ENCODE assay signal across 14 mouse cellular contexts in the genomic region with DNA sequence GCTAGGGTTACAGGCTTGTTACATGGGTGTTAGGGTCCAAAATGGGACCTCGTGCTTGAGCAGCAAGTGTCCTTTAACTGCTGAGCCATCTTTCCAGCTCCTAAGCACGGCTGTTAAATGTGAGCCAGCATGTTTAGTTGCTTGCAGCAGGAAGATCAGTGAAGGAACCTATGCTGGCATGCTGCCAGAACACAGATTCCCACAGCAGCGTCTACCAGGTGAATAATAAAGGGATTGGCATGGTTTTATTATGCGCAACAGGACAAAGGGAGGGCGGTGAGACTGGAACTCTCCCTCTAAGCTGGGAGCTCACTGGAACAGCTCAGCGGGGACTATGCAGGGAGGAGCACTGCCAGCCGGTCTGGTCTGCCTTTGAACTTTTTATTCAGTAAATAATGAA. TPM values are rescaled to one million over a fixed set of nuclear protein-coding genes. Genes with fewer than 3 reads are reported as not detected.
DNase-seq lines count a peak whose midpoint lies in the region; ATAC-seq and TF ChIP-seq lines count a peak whose summit lies in the region.
"Had no signal": no experiment of that assay in that cellular context is flagged by ENCODE, and none has a peak within 500 bp of the region (broad histone marks: within the 10 kb centered on the region; RNA-seq: fewer than 3 reads in every experiment).

No protein-coding gene starts in this region.

- no peaks in the 10 kb centered on the region for H3K27me3 ChIP-seq in kidney, adult 2 months (replicated peaks; ENCODE audit: control insufficient read depth, insufficient read depth, low read length)
- no peaks in the 10 kb centered on the region for H3K27me3 ChIP-seq in embryonic facial prominence, embryonic 14.5 days (replicated peaks; ENCODE audit: control insufficient read depth, insufficient read depth, low read length)
- no peaks in the 10 kb centered on the region for H3K27me3 ChIP-seq in hindbrain, embryonic 15.5 days
- no peaks in the 10 kb centered on the region for H3K27me3 ChIP-seq in midbrain, embryonic 16.5 days (ENCODE audit: control insufficient read depth, insufficient read depth, low read depth, low read length)
- H3K27me3 ChIP-seq: embryonic facial prominence, embryonic 12.5 days; heart, embryonic 15.5 days had no signal

- TF ChIP-seq POLR2A in kidney, adult 2 months (IDR thresholded peaks at IDR 0.05; ENCODE audit: low read depth, low read length) = no peak

- WGBS in kidney, adult 2 months = 26% methylated on average over 7 of the region's 7 CpGs
- WGBS in embryonic facial prominence, embryonic 14.5 days = 20% methylated on average over 7 of the region's 7 CpGs
- 19% methylated on average over 7 of the region's 7 CpGs for WGBS in hindbrain, embryonic 15.5 days
- WGBS in midbrain, embryonic 16.5 days = 7% methylated on average over 7 of the region's 7 CpGs

- no peak overlapping the region for H3K4me2 ChIP-seq in embryonic facial prominence, embryonic 14.5 days (ENCODE audit: low read depth, low read length)
- H3K4me2 ChIP-seq in hindbrain, embryonic 15.5 days = peak overlapping the region; percentile 18; the same call in 1 of the 2 replicates
- H3K4me2 ChIP-seq in midbrain, embryonic 16.5 days (ENCODE audit: low read length) = peak overlapping the region; percentile 20; the same call in 1 of the 2 replicates
- H3K4me2 ChIP-seq: embryonic facial prominence, embryonic 12.5 days; heart, embryonic 15.5 days; liver, embryonic 11.5 days had no signal

- no peak overlapping the region for H3K9ac ChIP-seq in embryonic facial prominence, embryonic 14.5 days (ENCODE audit: low read depth, low read length)
- H3K9ac ChIP-seq in hindbrain, embryonic 15.5 days = 0 out of 2 replicates have a peak overlapping the region, but pooled peaks have one; percentile 17
- peak overlapping the region; percentile 26; the same call in 1 of the 2 replicates for H3K9ac ChIP-seq in midbrain, embryonic 16.5 days (ENCODE audit: low read depth, low read length)
- H3K9ac ChIP-seq: embryonic facial prominence, embryonic 12.5 days; heart, embryonic 15.5 days had no signal

- peak; percentile 92 for ATAC-seq in embryonic facial prominence, embryonic 14.5 days (ENCODE audit: low read depth)
- ATAC-seq in hindbrain, embryonic 15.5 days (ENCODE audit: low FRiP score, low read depth) = peak; percentile 51; the same call in 1 of the 2 replicates
- ATAC-seq in midbrain, embryonic 16.5 days = peak; percentile 61; the same call in 1 of the 2 replicates
- ATAC-seq in megakaryocyte-erythroid progenitor cell, adult 5-6 weeks (replicated peaks; ENCODE audit: low FRiP score, low TSS enrichment, poor library complexity, severe bottlenecking) = no peak
- ATAC-seq: activated CD4-positive, CD25-positive, alpha-beta regulatory T cell, adult 4 months had no signal

- no peaks in the 10 kb centered on the region for H3K4me1 ChIP-seq in kidney, adult 2 months (ENCODE audit: control insufficient read depth, insufficient read depth, low read length)
- 0 out of 2 replicates have a peak, but pooled peaks cover 2% of the 10 kb centered on the region for H3K4me1 ChIP-seq in embryonic facial prominence, embryonic 14.5 days (ENCODE audit: control insufficient read depth, insufficient read depth, low read length)
- H3K4me1 ChIP-seq in hindbrain, embryonic 15.5 days (replicated peaks) = peaks cover 11% of the 10 kb centered on the region
- H3K4me1 ChIP-seq in midbrain, embryonic 16.5 days (ENCODE audit: control insufficient read depth, insufficient read depth, low read length) = peaks cover 10% of the 10 kb centered on the region
- H3K4me1 ChIP-seq: heart, embryonic 15.5 days had no signal

- TF ChIP-seq CTCF in kidney, adult 2 months (conservative IDR thresholded peaks at IDR 0.05; ENCODE audit: insufficient read depth, insufficient read length, low read depth, low read length) = no peak

- DNase-seq in kidney, postnatal 10 days = peak; percentile 28
- no peak for DNase-seq in kidney, adult 2 months
- peak; percentile 77 for DNase-seq in embryonic facial prominence, embryonic 14.5 days (ENCODE audit: low spot score)
- DNase-seq in heart, adult 18-20 months = no peak
- DNase-seq: lung, postnatal 14 days; right cerebral cortex, postnatal 25 days had no signal

- H3K27ac ChIP-seq in kidney, adult 2 months (ENCODE audit: insufficient read depth, low read depth, low read length) = no peak overlapping the region
- H3K27ac ChIP-seq in embryonic facial prominence, embryonic 14.5 days (replicated peaks; ENCODE audit: low read depth, low read length) = no peak overlapping the region
- H3K27ac ChIP-seq in hindbrain, embryonic 15.5 days (replicated peaks) = 0 out of 2 replicates have a peak overlapping the region, but pooled peaks have one; percentile 14
- peak overlapping the region; percentile 41; the same call in 1 of the 2 replicates for H3K27ac ChIP-seq in midbrain, embryonic 16.5 days (ENCODE audit: low read length)
- H3K27ac ChIP-seq: embryonic facial prominence, embryonic 12.5 days; heart, embryonic 15.5 days; kidney, postnatal 0 days had no signal

- H3K36me3 ChIP-seq in kidney, adult 2 months (ENCODE audit: control insufficient read depth, insufficient read depth, low read length) = no peaks in the 10 kb centered on the region
- no peaks in the 10 kb centered on the region for H3K36me3 ChIP-seq in embryonic facial prominence, embryonic 14.5 days (ENCODE audit: control insufficient read depth, insufficient read depth, low read length)
- H3K36me3 ChIP-seq in hindbrain, embryonic 15.5 days = no peaks in the 10 kb centered on the region
- no peaks in the 10 kb centered on the region for H3K36me3 ChIP-seq in midbrain, embryonic 16.5 days (ENCODE audit: control insufficient read depth, insufficient read depth, low read length)
- H3K36me3 ChIP-seq: embryonic facial prominence, embryonic 12.5 days; heart, embryonic 15.5 days had no signal

- H3K9me3 ChIP-seq in embryonic facial prominence, embryonic 14.5 days (ENCODE audit: control insufficient read depth, low read length) = no peaks in the 10 kb centered on the region
- H3K9me3 ChIP-seq in hindbrain, embryonic 15.5 days = no peaks in the 10 kb centered on the region
- no peaks in the 10 kb centered on the region for H3K9me3 ChIP-seq in midbrain, embryonic 16.5 days (replicated peaks; ENCODE audit: control insufficient read depth, low read length, poor library complexity, severe bottlenecking)
- H3K9me3 ChIP-seq: embryonic facial prominence, embryonic 12.5 days; heart, embryonic 15.5 days had no signal

- no peak overlapping the region for H3K4me3 ChIP-seq in kidney, adult 2 months (ENCODE audit: insufficient read depth, low read depth, low read length)
- no peak overlapping the region for H3K4me3 ChIP-seq in embryonic facial prominence, embryonic 14.5 days (ENCODE audit: low read depth, low read length)
- H3K4me3 ChIP-seq in hindbrain, embryonic 15.5 days = no peak overlapping the region
- H3K4me3 ChIP-seq in midbrain, embryonic 16.5 days (ENCODE audit: low read depth, low read length) = no peak overlapping the region
- H3K4me3 ChIP-seq: embryonic facial prominence, embryonic 12.5 days; heart, embryonic 15.5 days had no signal

RNA-seq across cellular contexts. Expression of gene Srgap3, which starts 35.2 kb away (rescaled TPM):
- 5.5 and 5.8 TPM in 2 replicates for polyA plus RNA-seq in kidney, adult 2 months (2012; rRNA removed)
- 8.4 and 8.9 TPM in 2 replicates for polyA plus RNA-seq in embryonic facial prominence, embryonic 14.5 days (2014; fragmentation: Nextera tagmentation; extraction: Ambion mirVana)
- polyA plus RNA-seq in hindbrain, embryonic 15.5 days (2015; fragmentation: Nextera tagmentation; extraction: Ambion mirVana) = 30.5 and 36.8 TPM in 2 replicates
- 37.4 and 38.6 TPM in 2 replicates for polyA plus RNA-seq in midbrain, embryonic 16.5 days (2015; fragmentation: Nextera tagmentation; extraction: Ambion mirVana)
- total RNA-seq in megakaryocyte-erythroid progenitor cell, adult 5-6 weeks (2014; fragmentation: Nextera tagmentation) = 2.3 and 2.8 TPM in 2 replicates
- 0.75 and 2.4 TPM in 2 replicates for total RNA-seq in megakaryocyte-erythroid progenitor cell, adult 5-6 weeks (2017)
- 1 to 10 TPM in 1 of 2 experiments, under 1 TPM in 1; 0.69 to 1.1 TPM for total RNA-seq in heart, adult 18-20 months (2021)

Comparison
In these comparisons a context has a peak if more than half of its experiments do, and no peak if none do; other contexts are left out.
1. DNase-seq: peak in kidney, postnatal 10 days (single experiment) and embryonic facial prominence, embryonic 14.5 days (single experiment); none in kidney, adult 2 months (single experiment) and heart, adult 18-20 months (0 of 2).
2. H3K27ac ChIP-seq: peak in hindbrain, embryonic 15.5 days (single experiment) and midbrain, embryonic 16.5 days (single experiment); none in kidney, adult 2 months (single experiment) and embryonic facial prominence, embryonic 14.5 days (single experiment).